Mouse (Mus musculus): ENCODE data around the gene Flt4. TPM values are rescaled to one million over a fixed set of nuclear protein-coding genes. Genes with fewer than 3 reads are reported as not detected.

Flt4 gene
- not detected for polyA plus RNA-seq (2017; shearing (Covaris generic))

DNA sequence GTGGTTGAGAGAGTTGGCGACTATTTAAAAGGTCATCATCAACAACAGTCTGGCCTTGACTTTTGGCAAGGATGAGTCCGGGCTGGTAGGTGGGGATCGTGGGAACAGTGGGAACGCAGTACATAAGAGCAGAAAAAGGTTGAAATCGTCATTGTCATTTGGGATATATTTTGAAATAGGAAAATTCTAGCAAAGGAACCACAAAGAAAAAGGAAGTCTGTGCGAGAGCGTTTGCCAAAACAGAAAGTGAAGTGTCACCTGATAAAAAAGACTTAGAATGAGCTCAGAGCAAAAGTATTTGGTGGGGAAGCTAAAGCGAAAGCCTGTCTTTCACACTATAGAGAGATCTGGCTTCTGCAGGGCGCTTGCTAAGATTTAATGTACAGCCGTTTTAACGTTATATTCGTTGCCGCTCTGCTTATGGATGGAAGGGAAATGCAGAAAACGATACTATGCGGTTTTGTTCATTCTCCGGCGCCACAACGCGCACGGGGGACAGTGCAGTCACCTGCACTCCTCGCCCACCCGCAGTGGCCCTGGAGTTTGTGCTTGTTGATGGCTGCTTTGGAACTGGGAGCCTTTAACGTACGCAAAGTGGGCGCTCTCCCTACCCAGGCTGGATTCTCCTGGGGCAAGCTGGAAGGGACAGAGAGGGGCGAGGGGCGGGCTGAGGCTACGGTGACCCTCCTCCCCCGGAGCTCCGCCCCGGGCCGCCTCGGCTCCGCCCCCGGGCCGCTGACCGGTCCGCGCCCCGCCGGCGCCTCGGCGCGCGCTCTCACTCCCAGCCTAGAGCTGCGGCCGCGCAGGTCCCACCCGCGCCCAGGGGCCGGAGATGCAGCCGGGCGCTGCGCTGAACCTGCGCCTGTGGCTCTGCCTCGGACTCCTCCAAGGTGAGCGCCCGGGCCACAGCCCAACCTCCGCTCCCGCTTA is at the start of gene Flt4:
Flt4 (plus strand) TSS at position 326 of the 930 bp plus-strand sequence.

DNA sequence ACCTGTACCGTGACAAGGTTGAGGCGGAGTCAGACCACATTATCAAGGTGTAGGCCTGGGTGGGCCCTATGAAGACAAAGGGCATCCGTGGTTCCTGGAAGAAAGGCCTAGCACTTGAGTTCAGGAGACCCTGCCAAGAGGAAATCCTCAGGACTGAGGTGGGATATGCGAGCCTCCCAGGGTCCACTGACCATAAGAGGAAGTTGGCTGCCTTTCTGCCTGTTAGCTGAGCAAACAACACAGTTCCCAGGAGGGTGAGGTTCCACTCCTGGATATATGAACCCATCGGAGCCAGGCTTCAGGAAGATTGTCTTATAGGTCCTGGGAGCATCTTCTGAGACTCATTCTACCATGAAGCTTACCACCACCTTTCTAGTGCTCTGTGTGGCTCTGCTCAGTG is 54.2 kb downstream of the Flt4 start, which contains the start of gene Scgb3a1:
Scgb3a1 (plus strand) TSS at position 301 of the 400 bp plus-strand sequence.

Other genes with a start within 250 kb of the Flt4 start
- not detected for gene Olfr1389, start 186.2 kb upstream of the Flt4 start, polyA plus RNA-seq (2017; shearing (Covaris generic))
- gene Olfr1388, start 172.6 kb upstream of the Flt4 start, polyA plus RNA-seq (2017; shearing (Covaris generic)) = under 1 TPM in 1 of 2 experiments, not detected in 1; 0.06 TPM
- not detected for gene Olfr1387, start 153.9 kb upstream of the Flt4 start, polyA plus RNA-seq (2017; shearing (Covaris generic))
- not detected for gene Olfr1386, start 144.2 kb upstream of the Flt4 start, polyA plus RNA-seq (2017; shearing (Covaris generic))
- gene Olfr1385, start 120.2 kb upstream of the Flt4 start, polyA plus RNA-seq (2017; shearing (Covaris generic)) = under 1 TPM; 0.04 to 0.22 TPM
- not detected for gene Olfr1384, start 102.5 kb upstream of the Flt4 start, polyA plus RNA-seq (2017; shearing (Covaris generic))
- not detected for gene Olfr1383, start 89.6 kb upstream of the Flt4 start, polyA plus RNA-seq (2017; shearing (Covaris generic))
- gene Olfr1382, start 81.0 kb upstream of the Flt4 start, polyA plus RNA-seq (2017; shearing (Covaris generic)) = under 1 TPM in 1 of 2 experiments, not detected in 1; 0.07 TPM
- gene Olfr1381, start 65.8 kb upstream of the Flt4 start, polyA plus RNA-seq (2017; shearing (Covaris generic)) = not detected
- not detected for gene Olfr1380, start 52.4 kb upstream of the Flt4 start, polyA plus RNA-seq (2017; shearing (Covaris generic))
- under 1 TPM in 1 of 2 experiments, not detected in 1; 0.37 TPM for gene Scgb3a1, start 54.3 kb downstream of the Flt4 start, polyA plus RNA-seq (2017; shearing (Covaris generic))
- 10 to 100 TPM; 80.1 to 90.6 TPM for gene Cnot6, start 103.5 kb downstream of the Flt4 start, polyA plus RNA-seq (2017; shearing (Covaris generic))
- gene Gfpt2, start 184.9 kb downstream of the Flt4 start, polyA plus RNA-seq (2017; shearing (Covaris generic)) = 1 to 10 TPM in 1 of 2 experiments, under 1 TPM in 1; 0.15 to 1.4 TPM
- gene Mapk9, start 237.5 kb downstream of the Flt4 start, polyA plus RNA-seq (2017; shearing (Covaris generic)) = 10 to 100 TPM; 62.5 to 98.5 TPM